In genomic region chr2:179792426-179793133, GRCm38 (mm10) we compare ENCODE assay signal across 18 mouse cellular contexts.
DNase-seq lines count a peak whose midpoint lies in the region; ATAC-seq lines count a peak whose summit lies in the region.
"Had no signal": no experiment of that assay in that cellular context is flagged by ENCODE, and none has a peak within 500 bp of the region (broad histone marks: within the 10 kb centered on the region; RNA-seq: fewer than 3 reads in every experiment).

No protein-coding gene starts in this region.

- peak overlapping the region; percentile 13; the same call in 1 of the 2 replicates for H3K9ac ChIP-seq in forebrain, embryonic 12.5 days
- H3K9ac ChIP-seq in forebrain, embryonic 15.5 days (replicated peaks), result no peak overlapping the region
- H3K9ac ChIP-seq in lung, embryonic 15.5 days, result no peak overlapping the region
- no peak overlapping the region for H3K9ac ChIP-seq in limb, embryonic 13.5 days
- no peak overlapping the region for H3K9ac ChIP-seq in liver, embryonic 11.5 days (ENCODE audit: low read depth, low read length)
- H3K9ac ChIP-seq: liver, embryonic 12.5 days; stomach, embryonic 15.5 days had no signal

- WGBS in forebrain, embryonic 12.5 days, result 32% methylated on average over 13 of the region's 13 CpGs
- WGBS in forebrain, embryonic 15.5 days, result 30% methylated on average over 13 of the region's 13 CpGs
- 41% methylated on average over 13 of the region's 13 CpGs for WGBS in lung, embryonic 15.5 days
- 25% methylated on average over 13 of the region's 13 CpGs for WGBS in limb, embryonic 13.5 days
- WGBS in liver, embryonic 11.5 days, result 48% methylated on average over 13 of the region's 13 CpGs

- H3K4me1 ChIP-seq in forebrain, embryonic 12.5 days, result peaks cover 65% of the 10 kb centered on the region
- peaks cover 45% of the 10 kb centered on the region for H3K4me1 ChIP-seq in forebrain, embryonic 15.5 days
- peaks cover 9% of the 10 kb centered on the region for H3K4me1 ChIP-seq in lung, embryonic 15.5 days
- H3K4me1 ChIP-seq in limb, embryonic 13.5 days, result peaks cover 22% of the 10 kb centered on the region
- H3K4me1 ChIP-seq in liver, embryonic 11.5 days (replicated peaks; ENCODE audit: control insufficient read depth, insufficient read depth, low read length), result no peaks in the 10 kb centered on the region
- H3K4me1 ChIP-seq: liver, embryonic 12.5 days; stomach, embryonic 15.5 days had no signal

- no peak for DNase-seq in lung, postnatal 10 days
- DNase-seq in embryo, embryonic 10.5 days (ENCODE audit: low spot score), result peak; percentile 32
- no peak for DNase-seq in gastrocnemius, postnatal 4 days (ENCODE audit: low spot score in 2 of 2)
- no peak for DNase-seq in liver, embryonic 11.5 days (ENCODE audit: low spot score)
- DNase-seq: cerebellum, postnatal 14 days; gastrocnemius, postnatal 14 days; layer of hippocampus, postnatal 36 days; right cerebral cortex, postnatal 25 days; thymus, postnatal 25 days had no signal

- no peaks in the 10 kb centered on the region for H3K9me3 ChIP-seq in forebrain, embryonic 12.5 days
- H3K9me3 ChIP-seq in forebrain, embryonic 15.5 days, result no peaks in the 10 kb centered on the region
- no peaks in the 10 kb centered on the region for H3K9me3 ChIP-seq in lung, embryonic 15.5 days
- no peaks in the 10 kb centered on the region for H3K9me3 ChIP-seq in limb, embryonic 13.5 days
- no peaks in the 10 kb centered on the region for H3K9me3 ChIP-seq in liver, embryonic 11.5 days (ENCODE audit: control insufficient read depth, low read length)
- H3K9me3 ChIP-seq: liver, embryonic 12.5 days; stomach, embryonic 15.5 days had no signal

- H3K4me3 ChIP-seq in forebrain, embryonic 12.5 days (replicated peaks), result no peak overlapping the region
- no peak overlapping the region for H3K4me3 ChIP-seq in forebrain, embryonic 15.5 days
- H3K4me3 ChIP-seq in lung, embryonic 15.5 days, result no peak overlapping the region
- no peak overlapping the region for H3K4me3 ChIP-seq in limb, embryonic 13.5 days
- H3K4me3 ChIP-seq in liver, embryonic 11.5 days (ENCODE audit: low read depth, low read length), result no peak overlapping the region
- H3K4me3 ChIP-seq: erythroblast, embryonic 14.5 days; liver, embryonic 12.5 days; stomach, embryonic 15.5 days had no signal

- H3K4me2 ChIP-seq in forebrain, embryonic 12.5 days, result 0 out of 2 replicates have a peak overlapping the region, but pooled peaks have one; percentile 13
- no peak overlapping the region for H3K4me2 ChIP-seq in forebrain, embryonic 15.5 days (replicated peaks)
- no peak overlapping the region; the same call in 1 of the 2 replicates for H3K4me2 ChIP-seq in lung, embryonic 15.5 days
- H3K4me2 ChIP-seq in limb, embryonic 13.5 days (replicated peaks), result no peak overlapping the region; the same call in 1 of the 2 replicates
- H3K4me2 ChIP-seq in liver, embryonic 11.5 days, result no peak overlapping the region
- H3K4me2 ChIP-seq: liver, embryonic 12.5 days; stomach, embryonic 15.5 days had no signal

- peak; percentile 30; the same call in 1 of the 2 replicates for ATAC-seq in forebrain, embryonic 12.5 days (ENCODE audit: low FRiP score)
- ATAC-seq in forebrain, embryonic 15.5 days (replicated peaks), result no peak
- ATAC-seq in lung, embryonic 15.5 days (ENCODE audit: borderline replicate concordance, extremely low read depth, low FRiP score, low TSS enrichment), result peak; percentile 37; the same call in 1 of the 2 replicates
- peak; percentile 46; the same call in 1 of the 2 replicates for ATAC-seq in limb, embryonic 13.5 days (ENCODE audit: low FRiP score, low read depth)
- ATAC-seq in liver, embryonic 11.5 days (replicated peaks; ENCODE audit: low FRiP score), result no peak
- ATAC-seq: activated CD4-positive, CD25-positive, alpha-beta regulatory T cell, adult 4 months; liver, embryonic 12.5 days had no signal

- peak overlapping the region; percentile 25; the same call in 1 of the 2 replicates for H3K27ac ChIP-seq in forebrain, embryonic 12.5 days
- no peak overlapping the region; the same call in 1 of the 2 replicates for H3K27ac ChIP-seq in forebrain, embryonic 15.5 days (replicated peaks)
- peak overlapping the region; percentile 84 for H3K27ac ChIP-seq in lung, embryonic 15.5 days
- H3K27ac ChIP-seq in limb, embryonic 13.5 days, result no peak overlapping the region
- H3K27ac ChIP-seq in liver, embryonic 11.5 days (ENCODE audit: low read depth, low read length), result no peak overlapping the region
- H3K27ac ChIP-seq: kidney, postnatal 0 days; liver, embryonic 12.5 days; stomach, embryonic 15.5 days had no signal

- H3K36me3 ChIP-seq in forebrain, embryonic 12.5 days (replicated peaks), result no peaks in the 10 kb centered on the region
- H3K36me3 ChIP-seq in forebrain, embryonic 15.5 days, result no peaks in the 10 kb centered on the region
- H3K36me3 ChIP-seq in lung, embryonic 15.5 days, result no peaks in the 10 kb centered on the region
- no peaks in the 10 kb centered on the region for H3K36me3 ChIP-seq in limb, embryonic 13.5 days
- no peaks in the 10 kb centered on the region for H3K36me3 ChIP-seq in liver, embryonic 11.5 days (ENCODE audit: control insufficient read depth, insufficient read depth, low read length)
- H3K36me3 ChIP-seq: liver, embryonic 12.5 days; stomach, embryonic 15.5 days had no signal

- H3K27me3 ChIP-seq in forebrain, embryonic 12.5 days, result 0 out of 2 replicates have a peak, but pooled peaks cover 4% of the 10 kb centered on the region
- no peaks in the 10 kb centered on the region for H3K27me3 ChIP-seq in forebrain, embryonic 15.5 days
- H3K27me3 ChIP-seq in lung, embryonic 15.5 days, result no peaks in the 10 kb centered on the region
- peaks cover 11% of the 10 kb centered on the region; the same call in 1 of the 2 replicates for H3K27me3 ChIP-seq in limb, embryonic 13.5 days
- no peaks in the 10 kb centered on the region for H3K27me3 ChIP-seq in liver, embryonic 11.5 days (replicated peaks; ENCODE audit: control insufficient read depth, insufficient read depth, low read length)
- H3K27me3 ChIP-seq: liver, embryonic 12.5 days; stomach, embryonic 15.5 days had no signal

Comparison
In these comparisons a context has a peak if more than half of its experiments do, and no peak if none do; other contexts are left out.
1. ATAC-seq: peak in forebrain, embryonic 12.5 days (single experiment), lung, embryonic 15.5 days (single experiment) and limb, embryonic 13.5 days (single experiment); none in forebrain, embryonic 15.5 days (single experiment) and liver, embryonic 11.5 days (single experiment).
2. H3K27ac ChIP-seq: peak in forebrain, embryonic 12.5 days (single experiment) and lung, embryonic 15.5 days (single experiment); none in forebrain, embryonic 15.5 days (single experiment), limb, embryonic 13.5 days (single experiment) and liver, embryonic 11.5 days (single experiment).